Mouse (Mus musculus): ENCODE measurements around the gene Atp2a3. TPM values are rescaled to one million over a fixed set of nuclear protein-coding genes. Genes with fewer than 3 reads are reported as not detected.

Gene Atp2a3
- total and polyA plus RNA-seq, 2 experiments: 0.46 to 2.8 TPM

DNA sequence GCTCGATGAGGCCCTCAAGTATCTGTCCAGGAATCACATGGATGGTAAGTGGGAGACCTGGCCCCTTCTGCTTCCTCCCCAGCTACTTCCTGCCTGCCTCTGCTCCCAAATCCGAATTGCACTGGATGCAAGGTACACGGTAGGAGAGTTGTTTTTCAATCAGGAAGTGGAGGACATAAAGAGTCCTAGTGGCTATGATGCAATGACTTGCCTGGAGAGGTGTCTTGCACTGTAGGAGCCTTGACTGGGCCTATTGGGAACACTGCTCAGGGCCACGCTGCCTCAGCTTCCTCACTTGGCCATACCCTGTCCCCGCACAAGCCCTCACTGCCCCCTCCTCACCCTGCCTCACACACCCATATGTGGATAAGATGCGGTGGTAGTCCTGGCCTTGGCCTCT is 28.1 kb downstream of the Atp2a3 start:
- Histone ChIP-seq H3K9ac (ENCODE audit: low read depth, low read length) (no peak overlapping the region), H3K4me3 (ENCODE audit: insufficient read depth, low read depth, low read length) (no peak overlapping the region)
- 74% methylated on average over 6 of the region's 6 CpGs for WGBS

DNA sequence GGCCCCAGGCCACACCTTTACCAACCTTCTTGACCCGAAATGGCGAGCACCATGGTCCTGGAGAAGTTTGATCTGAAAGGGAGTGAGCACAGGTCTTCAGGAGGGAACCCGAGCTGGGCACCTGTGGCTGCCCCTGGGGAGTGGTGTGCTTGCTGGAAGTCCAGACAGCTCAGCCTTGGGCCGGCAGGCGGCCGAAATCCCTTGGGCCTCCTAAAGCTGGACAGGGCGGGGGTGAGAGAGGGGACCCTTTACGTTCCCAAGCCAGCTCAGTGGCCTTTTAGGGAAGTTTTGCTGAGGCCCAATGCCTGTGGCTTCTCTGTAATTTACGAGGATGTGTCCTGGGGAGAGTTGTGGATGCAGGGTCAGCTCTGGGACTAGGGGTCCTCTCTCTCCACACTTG is 29.7 kb downstream of the Atp2a3 start:
- Histone ChIP-seq H3K36me3 (ENCODE audit: control insufficient read depth, insufficient read depth, low read length) (no peaks in the 10 kb centered on the region), H3K27me3 (ENCODE audit: control insufficient read depth, insufficient read depth, low read length) (no peaks in the 10 kb centered on the region; the same call in 1 of the 2 replicates), H3K4me3 (ENCODE audit: insufficient read depth, low read depth, low read length) (no peak overlapping the region), H3K9ac (ENCODE audit: low read depth, low read length) (no peak overlapping the region), H3K4me1 (ENCODE audit: control insufficient read depth, insufficient read depth, low read length) (no peaks in the 10 kb centered on the region), H3K27ac (replicated peaks; ENCODE audit: insufficient read depth, low read depth, low read length) (no peak overlapping the region), H3K79me2 (ENCODE audit: control insufficient read depth, insufficient read depth, low read length) (no peaks in the 10 kb centered on the region)
- 86% methylated on average over 9 of the region's 9 CpGs for WGBS
- TF ChIP-seq CTCF (IDR thresholded peaks at IDR 0.05; ENCODE audit: low read depth, low read length) (no peak), POLR2A (IDR thresholded peaks at IDR 0.05; ENCODE audit: extremely low read depth, insufficient read depth, low read length) (no peak)
- no peak for DNase-seq (ENCODE audit: extremely low read depth, low read depth, low spot score)

More for the DNA sequence above, 28.1 kb downstream of the Atp2a3 start:
- no peak for TF ChIP-seq POLR2A (IDR thresholded peaks at IDR 0.05; ENCODE audit: extremely low read depth, insufficient read depth, low read length)
- DNase-seq (ENCODE audit: extremely low read depth, low read depth, low spot score): no peak
- no peaks in the 10 kb centered on the region for H3K79me2 ChIP-seq (ENCODE audit: control insufficient read depth, insufficient read depth, low read length)
- no peaks in the 10 kb centered on the region for H3K36me3 ChIP-seq (ENCODE audit: control insufficient read depth, insufficient read depth, low read length)
- H3K4me1 ChIP-seq (ENCODE audit: control insufficient read depth, insufficient read depth, low read length): no peaks in the 10 kb centered on the region
- H3K27me3 ChIP-seq (ENCODE audit: control insufficient read depth, insufficient read depth, low read length): no peaks in the 10 kb centered on the region
- no peak overlapping the region for H3K27ac ChIP-seq (replicated peaks; ENCODE audit: insufficient read depth, low read depth, low read length)

DNA sequence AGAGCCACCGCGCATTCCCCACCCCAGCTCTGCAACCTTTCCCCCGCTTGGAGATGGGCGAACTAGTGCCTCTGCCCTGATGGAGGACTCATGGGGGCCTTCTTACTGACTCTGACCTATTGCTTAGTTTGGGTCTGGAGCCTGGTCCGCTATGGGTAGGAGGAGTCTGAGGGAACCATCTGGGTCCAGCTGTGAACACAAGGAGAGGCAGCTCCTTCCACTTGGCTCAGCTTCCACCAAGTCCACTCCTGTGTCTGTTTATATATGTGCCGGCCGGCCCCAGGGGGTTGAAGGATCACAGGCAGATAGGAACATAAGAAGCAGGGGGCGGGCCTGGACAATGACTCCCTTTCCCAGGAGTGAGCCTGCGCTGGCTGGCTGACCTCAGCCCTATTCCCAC is 31.0 kb downstream of the Atp2a3 start:
- TF ChIP-seq CTCF (IDR thresholded peaks at IDR 0.05; ENCODE audit: low read depth, low read length) (no peak), POLR2A (IDR thresholded peaks at IDR 0.05; ENCODE audit: extremely low read depth, insufficient read depth, low read length) (no peak)
- WGBS: 74% methylated on average over 9 of the region's 9 CpGs
- no peaks in the 10 kb centered on the region for H3K79me2 ChIP-seq (ENCODE audit: control insufficient read depth, insufficient read depth, low read length)
- H3K4me3 ChIP-seq (ENCODE audit: insufficient read depth, low read depth, low read length): no peak overlapping the region
- no peak for DNase-seq (ENCODE audit: extremely low read depth, low read depth, low spot score)
- H3K36me3 ChIP-seq (ENCODE audit: control insufficient read depth, insufficient read depth, low read length): no peaks in the 10 kb centered on the region
- H3K9ac ChIP-seq (ENCODE audit: low read depth, low read length): no peak overlapping the region
- no peaks in the 10 kb centered on the region; the same call in 1 of the 2 replicates for H3K27me3 ChIP-seq (ENCODE audit: control insufficient read depth, insufficient read depth, low read length)
- no peak overlapping the region for H3K27ac ChIP-seq (replicated peaks; ENCODE audit: insufficient read depth, low read depth, low read length)
- no peaks in the 10 kb centered on the region for H3K4me1 ChIP-seq (ENCODE audit: control insufficient read depth, insufficient read depth, low read length)

DNA sequence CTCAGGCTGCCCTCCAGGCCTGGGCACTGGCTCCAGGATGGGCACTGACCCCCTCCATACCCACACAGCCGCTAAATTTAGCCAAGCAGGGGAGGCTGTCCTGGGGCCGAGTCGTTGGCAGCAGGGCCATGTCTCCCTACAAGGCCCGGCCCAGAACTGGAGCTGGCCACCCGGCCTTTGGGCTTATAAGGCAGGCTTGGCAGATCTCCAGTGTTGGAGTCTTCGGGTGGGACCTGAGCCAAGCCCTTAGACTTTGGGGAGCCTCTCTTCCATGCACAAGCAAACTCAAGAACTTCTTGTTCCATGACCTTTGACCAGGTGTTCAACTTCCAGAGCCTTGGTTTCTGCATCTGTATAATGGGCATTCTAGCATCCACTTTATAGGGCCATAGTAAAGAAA is 35.4 kb downstream of the Atp2a3 start:
- H3K36me3 ChIP-seq (ENCODE audit: control insufficient read depth, insufficient read depth, low read length): no peaks in the 10 kb centered on the region
- DNase-seq (ENCODE audit: extremely low read depth, low read depth, low spot score): no peak
- no peaks in the 10 kb centered on the region for H3K4me1 ChIP-seq (ENCODE audit: control insufficient read depth, insufficient read depth, low read length)
- H3K79me2 ChIP-seq (ENCODE audit: control insufficient read depth, insufficient read depth, low read length): no peaks in the 10 kb centered on the region
- H3K9ac ChIP-seq (ENCODE audit: low read depth, low read length): no peak overlapping the region
- H3K27ac ChIP-seq (replicated peaks; ENCODE audit: insufficient read depth, low read depth, low read length): no peak overlapping the region
- H3K4me3 ChIP-seq (ENCODE audit: insufficient read depth, low read depth, low read length): no peak overlapping the region
- no peaks in the 10 kb centered on the region; the same call in 1 of the 2 replicates for H3K27me3 ChIP-seq (ENCODE audit: control insufficient read depth, insufficient read depth, low read length)
- TF ChIP-seq POLR2A (IDR thresholded peaks at IDR 0.05; ENCODE audit: extremely low read depth, insufficient read depth, low read length) (no peak), CTCF (IDR thresholded peaks at IDR 0.05; ENCODE audit: low read depth, low read length) (no peak)
- 90% methylated on average over 6 of the region's 6 CpGs for WGBS

DNA sequence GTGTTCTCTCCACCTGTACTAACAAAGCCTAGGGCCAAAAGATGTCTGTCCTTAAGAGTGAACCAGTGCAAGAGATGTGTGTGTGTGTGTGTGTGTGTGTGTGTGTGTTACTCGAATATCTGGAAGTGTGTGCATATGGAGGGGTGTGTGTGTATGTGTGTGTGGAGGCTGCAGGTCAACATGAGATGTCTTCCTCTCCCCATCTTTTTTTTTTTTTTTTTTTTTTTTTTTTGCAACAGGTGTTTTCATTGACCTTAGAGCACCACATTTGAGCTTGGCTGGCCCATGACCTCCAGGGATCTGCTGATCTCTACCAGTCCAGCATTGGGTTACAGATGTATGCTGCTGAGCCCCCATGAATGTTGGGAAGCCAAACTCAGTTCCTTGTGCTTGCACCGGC is 35.8 kb downstream of the Atp2a3 start:
- TF ChIP-seq CTCF (IDR thresholded peaks at IDR 0.05; ENCODE audit: low read depth, low read length) (no peak), POLR2A (IDR thresholded peaks at IDR 0.05; ENCODE audit: extremely low read depth, insufficient read depth, low read length) (no peak)
- H3K27me3 ChIP-seq (ENCODE audit: control insufficient read depth, insufficient read depth, low read length): no peaks in the 10 kb centered on the region; the same call in 1 of the 2 replicates
- H3K27ac ChIP-seq (replicated peaks; ENCODE audit: insufficient read depth, low read depth, low read length): no peak overlapping the region
- DNase-seq (ENCODE audit: extremely low read depth, low read depth, low spot score): no peak
- H3K36me3 ChIP-seq (ENCODE audit: control insufficient read depth, insufficient read depth, low read length): no peaks in the 10 kb centered on the region
- H3K79me2 ChIP-seq (ENCODE audit: control insufficient read depth, insufficient read depth, low read length): no peaks in the 10 kb centered on the region
- no peaks in the 10 kb centered on the region for H3K4me1 ChIP-seq (ENCODE audit: control insufficient read depth, insufficient read depth, low read length)
- no peak overlapping the region for H3K4me3 ChIP-seq (ENCODE audit: insufficient read depth, low read depth, low read length)
- H3K9ac ChIP-seq (ENCODE audit: low read depth, low read length): no peak overlapping the region
- WGBS: 89% methylated on average over 2 of the region's 2 CpGs

DNA sequence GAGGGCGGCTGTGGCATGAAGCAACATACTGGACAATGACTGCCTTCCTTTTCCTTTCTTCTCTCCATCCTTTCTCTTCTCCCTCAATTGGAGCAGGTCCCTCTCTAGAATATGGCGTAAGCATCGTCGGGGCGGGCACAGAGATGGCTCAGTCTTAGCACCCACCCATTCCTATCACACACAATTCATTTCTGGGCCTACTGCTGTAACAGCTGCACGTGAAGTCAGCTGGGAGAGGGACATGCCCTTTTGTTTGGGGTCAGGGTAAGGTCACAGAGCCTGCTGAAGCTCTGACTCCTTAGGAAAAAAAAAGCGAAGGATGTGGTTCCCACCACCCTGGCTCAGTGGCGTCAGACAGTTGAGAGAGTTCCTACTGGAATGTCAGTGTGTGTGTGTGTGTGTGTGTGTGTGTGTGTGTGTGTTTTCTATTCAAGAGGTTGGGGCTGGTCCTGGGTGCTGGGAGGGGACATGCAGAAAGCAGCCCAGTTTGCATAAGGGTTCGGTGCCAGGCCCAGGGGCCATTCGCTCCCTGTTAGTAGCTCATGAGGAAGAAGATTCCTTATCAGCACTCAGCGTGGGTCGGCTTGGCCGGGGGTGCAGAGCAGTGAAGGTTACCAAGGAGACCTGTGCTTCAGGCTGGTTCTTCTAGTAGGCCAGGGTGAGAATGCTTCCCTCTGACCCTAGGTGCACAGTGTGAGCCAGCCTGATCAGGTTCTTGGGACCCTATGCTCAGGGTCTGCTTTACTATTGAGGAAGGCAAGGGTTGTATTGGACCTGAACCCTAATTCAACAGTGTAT is 36.8 kb downstream of the Atp2a3 start:
- H3K27me3 ChIP-seq (ENCODE audit: control insufficient read depth, insufficient read depth, low read length): no peaks in the 10 kb centered on the region; the same call in 1 of the 2 replicates
- WGBS: 79% methylated on average over 13 of the region's 13 CpGs
- H3K27ac ChIP-seq (replicated peaks; ENCODE audit: insufficient read depth, low read depth, low read length): no peak overlapping the region
- no peak for DNase-seq (ENCODE audit: extremely low read depth, low read depth, low spot score)
- no peaks in the 10 kb centered on the region for H3K79me2 ChIP-seq (ENCODE audit: control insufficient read depth, insufficient read depth, low read length)
- no peak overlapping the region for H3K9ac ChIP-seq (ENCODE audit: low read depth, low read length)
- TF ChIP-seq CTCF (IDR thresholded peaks at IDR 0.05; ENCODE audit: low read depth, low read length): no peak
- no peak for TF ChIP-seq POLR2A (IDR thresholded peaks at IDR 0.05; ENCODE audit: extremely low read depth, insufficient read depth, low read length)
- H3K4me3 ChIP-seq (ENCODE audit: insufficient read depth, low read depth, low read length): no peak overlapping the region
- H3K4me1 ChIP-seq (ENCODE audit: control insufficient read depth, insufficient read depth, low read length): no peaks in the 10 kb centered on the region
- no peaks in the 10 kb centered on the region for H3K36me3 ChIP-seq (ENCODE audit: control insufficient read depth, insufficient read depth, low read length)

Data from liver, adult 2 months (tissue).